Mouse (Mus musculus): ENCODE data around the gene Gm11541.
"Not testable (repeated sequence)": the region's sequence is repeated elsewhere in the genome, so short reads cannot be mapped to it uniquely, and the experiment has no call there.

Gm11541 gene

GRCm38 (mm10) chr11:94695508-94695907, 8.8 kb downstream of the Gm11541 start:
- no peak for DNase-seq

- DNase-seq: not testable (repeated sequence)
These were observed 11.8 kb downstream of the Gm11541 start for GRCm38 (mm10) chr11:94692502-94692901.

- no peak for DNase-seq
These were observed 17.1 kb downstream of the Gm11541 start for GRCm38 (mm10) chr11:94687178-94687577.

- no peak for DNase-seq
These were observed 21.9 kb downstream of the Gm11541 start for GRCm38 (mm10) chr11:94682427-94682826.

GRCm38 (mm10) chr11:94681640-94682039, 22.7 kb downstream of the Gm11541 start:
- DNase-seq: no peak

GRCm38 (mm10) chr11:94680639-94681038, 23.7 kb downstream of the Gm11541 start:
- DNase-seq: no peak

- DNase-seq: no peak
These were observed 26.6 kb downstream of the Gm11541 start for GRCm38 (mm10) chr11:94677607-94678145.

- peak; percentile 91 for DNase-seq
These were observed 27.3 kb downstream of the Gm11541 start, which contains the start of gene Xylt2 for GRCm38 (mm10) chr11:94676754-94677606. TSS of gene Xylt2 (minus strand) at chr11:94677515.

GRCm38 (mm10) chr11:94676308-94676707, 28.0 kb downstream of the Gm11541 start:
- no peak for DNase-seq

- no peak for DNase-seq
These were observed 28.9 kb downstream of the Gm11541 start for GRCm38 (mm10) chr11:94675446-94675845.

- no peak for DNase-seq
These were observed 29.3 kb downstream of the Gm11541 start for GRCm38 (mm10) chr11:94674984-94675383.

- no peak for DNase-seq
These were observed 39.0 kb downstream of the Gm11541 start for GRCm38 (mm10) chr11:94665281-94665680.

GRCm38 (mm10) chr11:94661344-94661743, 43.0 kb downstream of the Gm11541 start:
- no peak for DNase-seq

GRCm38 (mm10) chr11:94653663-94654436, 50.4 kb downstream of the Gm11541 start, which contains the start of the genes Mrpl27 and Eme1:
TSS of gene Mrpl27 (plus strand) at chr11:94653767.
TSS of gene Eme1 (minus strand) at chr11:94653964.
- DNase-seq: peak; percentile 81

GRCm38 (mm10) chr11:94652973-94653372, 51.3 kb downstream of the Gm11541 start:
- DNase-seq: no peak

- not testable (repeated sequence) for DNase-seq
These were observed 53.1 kb downstream of the Gm11541 start for GRCm38 (mm10) chr11:94651241-94651640.

GRCm38 (mm10) chr11:94646457-94646856, 57.8 kb downstream of the Gm11541 start:
- DNase-seq: no peak

Data from cerebellum, adult 11-12 months (tissue).